Mouse (Mus musculus): ENCODE measurements around the gene Asb3. TPM values are rescaled to one million over a fixed set of nuclear protein-coding genes. Genes with fewer than 3 reads are reported as not detected.

Asb3 gene
- 1 to 10 TPM; 6.1 to 6.9 TPM for total RNA-seq (2021)
- long read RNA-seq, experiment 1, transcript Asb3-201 (10 exons, 3,228 nt), result major isoform, 7 of 13 reads
- long read RNA-seq, experiment 1, partial matches to known transcripts, result 0 of 13 reads
- long read RNA-seq, experiment 1, other reads (novel, unspliced or antisense), result 6 of 13 reads
- long read RNA-seq, experiment 2, transcript Asb3-201 (10 exons, 3,228 nt), result major isoform, 8 of 15 reads
- long read RNA-seq, experiment 2, partial matches to known transcripts, result 0 of 15 reads
- long read RNA-seq, experiment 2, other reads (novel, unspliced or antisense), result 7 of 15 reads

DNA sequence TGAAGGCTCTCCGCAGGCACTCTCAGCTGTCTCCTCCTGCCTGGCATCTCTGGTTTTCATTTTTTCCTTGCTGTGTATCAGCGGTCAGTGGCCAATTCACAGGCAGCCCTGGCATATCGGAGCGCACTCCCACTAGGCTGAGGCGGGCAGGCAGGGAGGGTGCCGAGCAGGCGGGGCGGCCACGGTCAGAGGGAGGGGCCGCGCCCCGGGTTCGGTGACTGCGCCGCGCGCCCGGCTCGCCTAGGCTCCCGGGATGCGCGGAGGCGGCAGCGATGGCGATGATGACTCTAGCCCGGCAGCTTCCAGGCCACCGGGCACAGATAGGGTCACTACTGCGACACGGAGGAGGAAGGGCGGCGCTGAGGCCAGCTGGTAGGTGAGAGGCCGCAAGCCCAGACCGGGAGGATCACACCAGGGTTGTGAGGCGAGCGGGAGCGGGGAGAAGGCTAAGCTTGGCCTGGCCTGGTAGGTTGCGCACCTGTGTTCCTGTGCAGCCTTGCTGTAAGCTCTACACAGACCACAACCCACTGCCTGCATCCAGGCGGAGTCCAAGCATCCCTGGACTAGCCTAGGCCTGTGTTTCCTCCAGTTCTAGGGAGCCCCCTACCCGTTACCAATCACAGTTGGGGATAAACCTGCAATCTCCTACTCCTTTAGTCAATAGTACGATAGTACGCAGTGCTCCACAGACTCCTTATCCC is at the start of gene Asb3, which contains the start of gene Gpr75:
Gene Asb3, plus strand, starts transcription at position 246 of the 701 bp plus-strand sequence.
Gene Gpr75, plus strand, starts transcription at position 188 of the 701 bp plus-strand sequence.
- peak; percentile 30 for DNase-seq

DNA sequence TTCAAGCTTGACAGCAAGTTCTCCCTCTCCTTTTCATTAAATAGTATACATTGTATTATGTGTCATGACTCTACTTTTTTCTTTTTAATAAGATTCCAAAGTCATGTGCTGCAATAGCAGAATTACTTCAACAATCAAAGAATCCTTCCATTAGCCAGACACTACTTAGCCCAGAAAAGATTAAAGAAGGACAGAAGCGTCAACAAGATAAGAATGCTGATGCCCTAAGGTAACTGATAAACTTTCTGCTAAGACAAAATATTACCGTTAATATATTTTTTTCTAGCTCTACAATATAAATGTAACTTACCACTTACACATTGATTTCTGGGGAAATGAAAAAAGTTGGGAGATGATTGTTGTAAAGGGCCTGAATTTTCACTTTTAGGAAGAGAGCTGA is 46.4 kb upstream of the Asb3 start:
- no peak for DNase-seq

DNA sequence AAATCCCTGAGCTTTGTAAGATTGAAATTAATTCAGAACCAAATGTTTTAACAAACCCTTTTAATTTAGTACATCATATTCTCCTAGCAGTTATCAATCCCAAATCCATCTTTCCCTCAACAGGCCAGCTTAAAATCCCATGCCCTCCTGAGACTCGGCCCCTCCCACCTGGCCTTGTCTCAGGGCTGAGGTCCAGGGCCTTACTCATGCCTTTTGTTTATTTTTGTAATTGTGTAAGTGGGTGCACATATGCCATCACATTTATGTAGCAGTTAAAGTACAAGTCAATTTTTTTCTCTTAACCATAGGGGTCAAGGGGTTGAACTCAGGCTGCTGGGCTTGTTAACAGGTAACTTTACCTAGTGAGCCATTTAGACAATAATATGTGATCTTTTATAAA is 40.9 kb upstream of the Asb3 start:
- DNase-seq, result no peak

DNA sequence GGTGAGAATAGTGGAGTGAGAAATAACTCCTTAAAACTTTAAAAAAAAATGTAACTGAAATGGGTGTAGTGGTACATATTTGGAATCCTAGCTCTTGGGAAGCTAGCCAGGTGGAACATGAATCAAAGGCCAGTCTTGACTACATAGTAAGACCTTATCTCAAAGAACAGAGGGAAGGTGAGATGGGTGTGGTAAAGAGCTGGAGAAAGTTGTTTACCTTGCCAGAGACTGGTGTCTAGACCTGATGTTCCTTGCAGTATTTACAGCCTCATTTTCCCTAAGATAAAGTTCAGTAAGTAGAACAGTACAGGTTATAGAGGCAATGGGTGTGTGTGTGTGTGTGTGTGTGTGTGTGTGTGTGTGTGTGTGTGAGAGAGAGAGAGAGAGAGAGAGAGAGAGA is 12.8 kb upstream of the Asb3 start:
- DNase-seq, result no peak

DNA sequence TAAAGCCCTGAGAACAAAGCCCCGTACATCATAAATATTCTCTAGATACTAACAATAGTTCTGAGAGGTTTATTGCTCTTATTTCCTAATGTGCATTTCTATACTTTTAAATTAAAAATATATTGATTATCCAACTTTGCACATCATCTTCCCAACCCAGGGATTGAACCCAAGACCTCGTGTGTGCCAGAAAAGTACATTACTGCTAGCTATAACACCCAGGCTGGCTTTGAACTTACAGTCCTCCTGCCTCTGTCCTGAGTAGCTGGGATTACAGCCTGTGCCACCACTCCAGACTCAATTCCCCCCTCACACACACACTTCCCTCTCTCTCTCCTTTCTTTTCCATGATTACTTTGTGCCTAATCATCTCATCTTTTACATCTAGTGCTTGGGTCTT is 2.9 kb downstream of the Asb3 start:
- DNase-seq, result no peak

DNA sequence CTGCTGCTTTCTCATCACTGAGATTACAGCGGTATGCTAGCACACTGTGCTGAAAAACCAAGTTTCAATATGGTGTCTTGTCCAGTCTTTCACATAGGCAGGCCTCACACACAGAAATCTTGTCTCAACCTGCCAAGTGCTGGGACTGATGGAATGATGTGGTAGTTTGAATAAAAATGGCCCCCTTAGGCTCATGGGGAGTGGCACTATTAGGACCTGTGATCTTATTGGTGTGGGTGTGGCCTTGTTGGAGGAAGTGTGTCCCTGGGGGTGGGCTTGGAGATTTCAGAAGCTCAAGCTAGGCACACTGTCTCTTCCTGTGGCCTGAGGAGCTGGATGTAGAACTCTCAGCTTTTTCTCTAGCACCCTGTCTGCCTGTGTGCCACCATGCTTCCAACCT is 11.0 kb downstream of the Asb3 start:
- no peak for DNase-seq

DNA sequence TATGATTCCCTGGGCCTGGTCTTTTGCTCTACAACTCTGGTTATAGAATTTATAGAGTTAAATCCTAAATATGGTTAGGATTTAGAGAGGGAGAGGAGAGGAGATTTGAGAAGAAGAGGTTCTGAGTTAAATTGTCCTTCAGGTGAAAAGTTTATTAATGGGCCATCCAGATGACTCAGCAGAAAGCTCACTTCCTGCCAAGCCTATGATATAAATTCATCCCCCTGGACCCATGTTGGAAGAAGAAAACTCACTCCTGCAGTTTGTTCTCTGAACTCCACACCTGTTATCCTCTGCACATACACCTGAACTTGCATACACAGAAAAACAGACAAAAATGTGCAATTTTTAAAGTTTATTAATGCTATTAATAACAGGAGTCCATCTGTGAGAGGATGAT is 14.1 kb downstream of the Asb3 start:
- DNase-seq, result no peak

DNA sequence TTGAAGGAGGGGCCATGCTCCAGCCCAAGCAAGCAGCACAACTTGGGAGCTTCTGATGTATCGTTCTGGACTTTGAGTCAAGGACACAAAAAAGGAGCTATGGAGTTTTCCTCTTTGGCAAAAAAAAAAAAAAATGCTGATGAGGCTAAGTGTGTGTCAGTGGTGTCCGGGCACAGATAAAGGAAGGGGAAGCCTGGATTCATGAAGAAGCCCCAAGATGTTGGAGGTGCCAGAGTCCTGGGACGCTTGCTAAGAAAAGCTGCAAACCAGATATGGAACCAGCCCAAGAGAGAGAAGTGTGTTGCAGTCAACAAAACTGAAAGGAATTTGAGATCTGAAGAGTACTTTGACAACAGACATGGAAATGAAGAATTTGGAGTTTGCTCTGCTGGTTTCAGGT is 27.1 kb downstream of the Asb3 start:
- no peak for DNase-seq

DNA sequence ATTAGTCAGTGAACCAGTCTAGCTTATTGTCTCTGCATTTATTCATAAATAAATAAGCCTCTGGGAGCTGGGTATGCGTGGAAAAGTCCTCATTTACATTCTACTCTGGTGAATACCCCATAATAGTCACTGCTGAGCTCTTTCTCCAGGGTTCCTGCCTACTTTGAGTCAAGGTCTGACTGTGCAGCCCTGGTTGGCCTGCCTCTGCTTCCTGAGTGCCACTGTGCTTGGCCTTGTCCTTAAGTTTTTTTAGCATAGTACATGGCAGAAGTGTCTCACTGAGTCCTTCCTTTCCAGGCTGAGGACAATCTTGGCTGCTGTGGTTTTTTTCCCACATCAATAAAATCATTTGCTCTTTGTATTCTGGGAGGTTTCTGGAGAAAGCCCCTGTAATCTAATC is 35.4 kb downstream of the Asb3 start:
- DNase-seq, result no peak

DNA sequence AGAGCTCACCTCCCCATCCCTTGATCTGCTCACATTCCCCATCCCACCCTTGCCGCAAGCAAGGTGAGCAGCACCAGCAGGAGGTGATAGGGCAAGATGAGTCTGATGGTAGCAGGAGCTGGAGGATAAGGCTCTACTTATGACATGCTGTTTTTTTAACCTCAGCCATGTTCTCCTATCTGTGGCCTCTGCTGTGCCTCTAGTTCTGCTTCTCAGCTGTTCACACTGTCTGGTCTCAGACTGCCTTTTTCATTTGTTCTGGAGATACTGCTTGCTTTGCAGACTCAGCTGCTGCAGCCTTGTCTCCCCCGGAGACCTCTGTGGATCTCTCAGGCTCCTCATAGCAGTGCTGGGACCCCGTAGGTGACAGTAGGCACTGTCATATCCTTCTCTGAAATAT is 38.1 kb downstream of the Asb3 start:
- DNase-seq, result no peak

DNA sequence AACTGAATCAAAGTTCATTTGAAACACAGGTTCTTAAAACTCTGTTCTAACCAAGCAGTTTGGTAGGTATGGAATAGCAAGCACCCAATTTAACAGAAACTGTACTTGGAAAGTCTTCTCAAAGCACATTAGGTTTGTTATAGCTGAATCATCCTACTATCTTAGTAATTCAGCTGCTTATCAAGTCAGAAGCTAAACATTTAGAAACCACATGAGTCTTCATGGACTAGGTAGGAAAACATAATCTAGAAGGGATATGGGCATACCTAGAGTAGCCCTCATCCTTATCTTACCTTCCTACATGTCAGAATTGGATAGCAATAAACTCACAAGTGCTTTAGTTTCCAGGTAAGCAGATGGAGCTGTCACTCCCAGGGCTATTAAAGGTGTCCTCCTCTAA is 42.9 kb downstream of the Asb3 start:
- DNase-seq, result no peak

DNA sequence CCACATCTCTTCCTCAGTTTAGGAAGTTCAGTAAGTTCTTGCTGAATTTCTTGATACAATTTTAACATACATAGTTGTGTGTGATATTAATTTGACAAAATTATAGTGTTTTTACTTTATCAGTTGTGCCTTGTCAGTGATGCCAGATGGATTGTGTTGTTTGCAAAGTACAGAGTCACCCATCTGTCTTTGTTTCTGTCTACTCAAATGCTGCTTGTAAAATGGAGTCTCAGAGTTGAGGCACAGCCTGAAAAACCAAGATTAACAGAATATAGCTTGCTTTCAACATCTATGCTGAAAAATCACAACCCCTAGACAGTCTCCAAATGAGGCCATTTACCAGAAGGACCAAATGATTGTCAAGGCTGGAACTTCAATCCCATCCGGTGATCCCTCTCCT is 43.3 kb downstream of the Asb3 start:
- DNase-seq, result no peak

DNA sequence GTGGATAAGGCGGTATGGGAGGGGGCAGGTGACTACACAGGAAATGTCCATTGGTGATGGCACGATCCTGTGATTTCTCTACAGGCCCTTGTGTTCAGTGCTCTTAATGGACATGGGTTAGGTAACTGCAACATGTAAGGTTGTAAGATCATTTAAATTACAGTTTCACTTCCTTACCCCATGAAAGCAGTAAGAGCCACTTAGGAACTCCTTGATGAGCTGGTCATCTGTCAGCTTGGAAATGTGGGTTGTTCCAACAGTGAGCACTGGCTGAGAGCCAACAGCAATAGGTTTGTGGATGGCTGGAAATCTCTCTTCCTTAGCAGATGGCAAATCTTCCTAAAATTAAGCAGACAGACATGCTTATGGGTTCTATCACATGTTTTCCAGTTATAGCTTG is 58.3 kb downstream of the Asb3 start:
- DNase-seq, result no peak

DNA sequence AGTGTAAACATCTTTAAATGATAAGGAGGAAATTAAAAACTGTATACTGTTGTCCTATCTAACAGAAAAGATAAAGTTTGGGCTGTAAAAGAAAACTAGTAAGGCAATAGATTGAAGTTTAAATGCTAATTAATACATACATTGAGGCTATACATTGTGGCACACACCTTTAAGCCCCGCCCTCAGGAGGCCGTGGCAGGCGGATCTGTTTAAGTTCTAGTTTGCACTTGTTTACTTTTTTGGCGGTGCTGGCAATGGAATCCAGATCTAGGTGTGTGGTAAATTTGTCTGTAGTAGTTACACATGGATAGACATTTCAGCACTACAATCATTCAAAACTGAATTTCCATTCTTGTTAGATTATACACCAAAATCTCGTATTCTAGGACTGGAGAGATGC is 67.6 kb downstream of the Asb3 start:
- no peak for DNase-seq

DNA sequence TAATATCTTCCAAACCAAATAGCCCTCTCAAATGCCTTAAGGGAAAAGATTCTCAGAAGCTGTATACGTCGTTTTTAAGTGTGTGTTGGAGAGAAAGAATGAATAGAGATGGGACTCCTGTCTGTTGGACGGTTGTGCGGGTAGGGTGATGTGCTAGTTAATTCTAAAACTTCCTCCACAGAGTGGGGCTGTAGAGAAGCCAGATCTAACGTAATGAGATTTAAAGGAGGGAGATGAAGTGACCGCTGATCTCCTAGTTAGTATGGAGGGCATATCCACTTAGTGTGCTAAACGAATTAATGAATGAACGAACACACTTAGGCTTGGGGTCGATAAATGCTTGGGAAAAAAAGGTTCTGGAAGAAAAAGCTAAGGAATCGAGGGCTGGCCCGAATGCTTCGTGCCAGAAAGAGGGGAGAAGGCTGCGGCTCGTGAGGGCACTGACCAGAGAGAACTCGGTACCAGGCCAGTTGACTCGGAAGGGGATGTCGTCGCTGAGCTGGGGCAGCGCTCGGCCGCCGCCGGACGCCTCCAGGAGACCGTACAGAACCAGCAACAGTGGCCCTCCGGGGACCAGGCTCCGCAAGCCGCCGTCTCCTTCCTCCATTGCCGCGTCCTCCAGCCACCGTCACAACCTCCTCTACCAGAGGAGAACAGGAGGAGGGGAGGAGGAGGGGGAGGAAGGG is 68.4 kb downstream of the Asb3 start:
- peak; percentile 38 for DNase-seq

DNA sequence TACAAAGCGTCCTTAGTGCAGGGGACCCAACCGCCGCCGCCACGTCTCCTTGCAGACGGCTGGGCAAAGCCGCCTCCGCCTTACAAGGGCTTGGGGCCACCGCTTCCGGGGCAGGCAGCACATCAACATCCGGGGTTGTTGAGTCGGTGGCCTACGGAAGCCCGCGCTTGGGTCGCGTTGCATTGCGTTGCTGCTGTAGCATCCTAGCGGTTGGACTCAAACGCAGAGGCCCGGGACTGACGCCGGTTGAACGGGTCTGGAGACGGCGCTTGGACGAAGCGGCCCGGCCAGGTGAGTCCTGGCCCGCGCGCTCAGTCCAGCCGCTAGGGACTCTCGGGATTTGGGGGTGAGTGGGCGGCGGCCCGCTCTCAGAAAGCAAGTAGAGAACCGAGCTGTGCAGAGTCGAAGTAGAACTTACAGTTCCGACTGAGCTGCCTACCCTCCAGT is 69.1 kb downstream of the Asb3 start, which contains the start of gene Erlec1:
Gene Erlec1, minus strand, starts transcription at position 57 of the 447 bp plus-strand sequence.
- DNase-seq, result peak; percentile 87

DNA sequence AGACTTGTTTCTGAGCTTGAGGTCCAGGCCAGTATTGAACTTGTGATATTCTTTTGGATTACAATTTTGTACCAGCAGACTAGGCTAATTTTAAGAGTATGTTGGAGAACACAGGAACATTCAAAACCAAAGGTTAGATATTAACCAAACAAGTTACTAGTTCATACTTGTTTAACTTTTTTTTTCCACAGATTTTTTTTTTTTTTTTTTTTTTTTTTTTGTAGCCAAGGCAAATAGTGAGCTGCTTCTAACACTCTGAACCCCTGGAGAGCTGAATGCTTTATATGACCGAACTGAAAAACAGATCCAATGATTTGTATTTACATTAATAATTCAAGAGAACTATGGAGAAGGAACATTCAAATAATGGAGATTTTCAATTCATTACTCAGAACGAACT is 100.0 kb downstream of the Asb3 start:
- no peak for DNase-seq

DNA sequence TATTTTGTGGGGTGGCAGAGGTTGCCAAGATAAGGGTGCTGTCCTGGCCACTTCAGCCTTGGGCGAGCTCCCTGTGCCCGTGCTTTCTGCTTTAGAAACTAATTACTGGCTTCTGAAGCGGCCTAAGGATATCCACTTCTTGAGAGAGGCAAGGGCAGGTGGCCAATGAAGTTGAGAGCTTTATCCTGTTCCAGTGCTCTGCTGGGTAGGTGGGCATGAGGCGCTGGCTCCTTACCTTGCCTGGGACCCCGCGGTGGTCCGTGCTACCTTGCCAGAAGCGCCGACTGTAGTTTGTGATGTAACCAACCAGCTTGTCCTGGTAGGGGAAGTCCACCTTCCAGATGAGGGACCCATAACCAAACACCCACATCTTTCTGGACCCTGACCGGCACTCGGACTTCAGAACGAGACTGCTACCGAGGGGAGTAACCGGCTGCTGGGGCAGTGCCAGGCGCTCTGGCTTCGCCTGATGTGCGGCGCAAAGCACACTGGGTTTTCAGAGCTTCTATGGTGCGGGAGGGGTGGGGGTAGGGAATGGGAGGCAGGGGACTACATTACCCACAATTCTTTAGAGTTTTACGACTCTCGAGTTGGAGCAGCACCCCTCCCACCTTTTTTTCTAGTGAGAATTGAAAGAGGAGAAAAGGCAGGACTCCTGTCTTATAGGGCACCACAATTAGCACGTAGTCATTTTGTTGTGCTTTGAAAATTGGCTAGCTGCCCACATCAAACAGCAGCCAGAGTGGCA is 100.8 kb downstream of the Asb3 start, which contains the start of gene Chac2:
Gene Chac2, minus strand, starts transcription at position 474 of the 748 bp plus-strand sequence.
- peak; percentile 86 for DNase-seq

DNA sequence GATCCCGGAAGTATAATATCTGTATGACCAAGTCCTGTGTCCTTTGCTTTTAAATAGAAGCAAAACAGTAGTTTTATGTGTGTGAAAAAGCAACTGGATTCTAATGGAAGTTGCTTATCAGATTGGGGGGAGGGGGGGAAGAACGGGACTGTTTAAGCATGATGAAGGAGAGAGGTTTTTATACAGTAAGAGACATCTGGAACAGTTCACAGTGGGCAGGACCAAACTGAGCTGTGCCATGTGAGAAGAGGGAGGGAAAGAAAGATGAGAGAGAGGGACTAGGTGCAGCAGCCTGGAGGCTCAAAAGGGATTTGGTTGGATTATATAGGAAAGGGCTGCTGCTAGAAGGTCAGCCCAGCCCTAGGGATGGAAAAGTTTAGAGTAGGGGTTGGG is 101.4 kb downstream of the Asb3 start:
- DNase-seq, result no peak

DNA sequence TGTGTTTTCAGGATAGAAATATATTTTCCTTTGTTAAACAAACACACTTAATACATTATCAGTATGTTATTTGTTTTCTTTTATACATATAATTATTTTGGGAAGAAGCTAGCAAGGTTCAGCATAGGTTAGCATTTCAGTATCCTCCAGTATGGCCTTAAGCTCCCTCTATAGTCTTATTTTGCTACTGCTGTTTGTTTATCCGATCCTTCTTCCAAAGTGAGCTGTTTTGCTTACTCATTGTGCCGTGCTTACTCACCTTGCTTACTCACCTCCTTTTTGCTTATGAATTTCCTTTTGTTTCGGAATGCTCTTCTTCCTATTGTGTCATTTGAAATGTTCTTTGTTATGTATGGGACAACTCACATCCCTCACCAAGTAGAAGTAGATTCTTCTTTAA is 111.5 kb downstream of the Asb3 start:
- DNase-seq, result no peak

DNA sequence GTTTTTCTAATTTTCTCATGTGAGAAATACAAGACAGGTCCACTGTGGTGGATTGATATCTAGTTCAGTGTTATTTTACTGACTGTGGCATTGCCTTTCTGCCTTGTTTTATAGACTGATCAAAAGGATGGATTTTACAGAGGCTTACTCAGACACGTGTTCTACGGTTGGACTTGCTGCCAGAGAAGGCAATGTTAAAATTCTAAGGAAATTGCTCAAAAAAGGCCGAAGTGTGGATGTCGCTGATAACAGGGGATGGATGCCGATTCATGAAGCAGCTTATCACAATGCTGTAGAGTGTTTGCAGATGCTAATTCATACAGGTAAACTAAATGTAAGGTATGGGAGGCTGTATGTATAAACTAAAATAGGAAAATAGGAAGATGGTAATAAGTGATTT is 113.0 kb downstream of the Asb3 start:
- DNase-seq, result no peak

DNA sequence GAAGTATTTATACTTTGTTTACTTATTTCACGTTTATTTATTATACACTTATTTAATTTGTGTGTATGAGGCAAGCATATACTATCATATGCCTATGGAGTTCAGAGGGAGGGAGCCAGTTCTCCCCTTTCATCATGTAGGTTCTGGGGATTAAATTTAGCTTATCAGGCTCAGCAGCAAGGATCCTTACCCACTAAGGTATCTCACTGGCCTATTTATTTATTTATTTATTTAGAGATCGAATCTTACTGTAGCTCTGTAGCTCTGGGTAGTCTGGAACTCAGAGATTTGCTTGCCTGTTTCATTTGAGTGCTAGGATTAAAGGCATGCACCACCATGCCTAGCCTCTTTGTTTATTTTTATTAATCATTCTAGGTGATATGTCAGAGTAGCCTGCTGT is 113.5 kb downstream of the Asb3 start:
- no peak for DNase-seq

Measured in gastrocnemius, postnatal 25 days (tissue).